Mouse (Mus musculus) MEL (cell line): ENCODE measurements around the gene Abcb9. TPM values are rescaled to one million over a fixed set of nuclear protein-coding genes. Genes with fewer than 3 reads are reported as not detected.

Source experiments
- DNase-seq: peaks from one replicate; pipeline ENCODE4 v3.0.0; 2011; ENCODE audit warnings: low read depth, low spot score
- H3K27ac ChIP-seq: 2 replicates; pipeline ENCODE4 v1.5.1; 2012; ENCODE audit warnings: low read depth, mild to moderate bottlenecking, control low read depth, low read length, moderate library complexity; ENCODE audit not compliant: control insufficient read depth
- H3K27me3 ChIP-seq, 2 experiments: fragments of 150-350 bp in 1 of 2; sonication (generic) in 1 of 2; 2 replicates each; pipeline ENCODE4 v1.6.1; 2012; ENCODE audit warnings: low read length in 2 of 2, mild to moderate bottlenecking in 2 of 2, improper control_type of control experiment in 1 of 2, moderate library complexity in 1 of 2; ENCODE audit not compliant: insufficient read depth in 2 of 2, control insufficient read depth in 1 of 2
- H3K36me3 ChIP-seq, 2 experiments: 2 replicates each; pipeline ENCODE4 v1.6.1; 2012 to 2014; ENCODE audit warnings: low read length in 2 of 2, improper control_type of control experiment in 1 of 2, inconsistent platforms in 1 of 2, mild to moderate bottlenecking in 1 of 2; ENCODE audit not compliant: insufficient read depth in 2 of 2, control insufficient read depth in 1 of 2
- H3K4me1 ChIP-seq, 2 experiments: fragments of 150-350 bp in 1 of 2; sonication (generic) in 1 of 2; 2 replicates each; pipeline ENCODE4 v1.6.1; 2012; ENCODE audit warnings: low read length in 2 of 2, improper control_type of control experiment in 1 of 2, mild to moderate bottlenecking in 1 of 2; ENCODE audit not compliant: insufficient read depth in 2 of 2, control insufficient read depth in 1 of 2
- H3K4me3 ChIP-seq, 2 experiments: fragments of 150-350 bp in 1 of 2; sonication (generic) in 1 of 2; 2 replicates each; pipeline ENCODE4 v1.5.1; 2012; ENCODE audit warnings: low read depth in 2 of 2, low read length in 2 of 2, mild to moderate bottlenecking in 2 of 2, moderate library complexity in 2 of 2, control low read depth in 1 of 2, improper control_type of control experiment in 1 of 2; ENCODE audit not compliant: control insufficient read depth in 1 of 2, insufficient read depth in 1 of 2
- H3K79me2 ChIP-seq: 2 replicates; pipeline ENCODE4 v1.6.1; 2012; ENCODE audit warnings: mild to moderate bottlenecking, low read length, moderate library complexity; ENCODE audit not compliant: control insufficient read depth, poor library complexity, insufficient read depth
- H3K9ac ChIP-seq: 2 replicates; pipeline ENCODE4 v1.6.1; 2012; ENCODE audit warnings: low read depth, mild to moderate bottlenecking, control low read depth, low read length, moderate library complexity; ENCODE audit not compliant: control insufficient read depth, poor library complexity, severe bottlenecking
- H3K9me3 ChIP-seq: fragments of 150-350 bp; sonication (generic); replicated peaks from 2 replicates; pipeline ENCODE4 v1.6.1; 2012; ENCODE audit warnings: mild to moderate bottlenecking, low read length, improper control_type of control experiment, moderate library complexity; ENCODE audit not compliant: insufficient read depth
- BHLHE40 ChIP-seq: IDR thresholded peaks from 2 replicates; pipeline ENCODE4 v1.6.1; 2012; ENCODE audit warnings: low read depth, mild to moderate bottlenecking, inconsistent platforms, low read length, improper control_type of control experiment, borderline replicate concordance
- CHD1 ChIP-seq: IDR thresholded peaks from 2 replicates; pipeline ENCODE4 v1.6.1; 2012; ENCODE audit warnings: low read depth, mild to moderate bottlenecking, inconsistent platforms, low read length, improper control_type of control experiment
- CHD2 ChIP-seq: IDR thresholded peaks from 2 replicates; pipeline ENCODE4 v1.6.1; 2011; ENCODE audit warnings: low read length, improper control_type of control experiment
- CTCF ChIP-seq, 3 experiments: IDR thresholded peaks in 2 of 3; conservative IDR thresholded peaks in 1 of 3; 2 replicates each; pipeline ENCODE4 v1.5.1; 2011 to 2012; ENCODE audit warnings: low read length in 3 of 3, low read depth in 2 of 3, mild to moderate bottlenecking in 2 of 3, improper control_type of control experiment in 1 of 3, inconsistent platforms in 1 of 3, mixed read lengths in 1 of 3, moderate library complexity in 1 of 3; ENCODE audit not compliant: control insufficient read depth in 1 of 3, insufficient read depth in 1 of 3, poor library complexity in 1 of 3, severe bottlenecking in 1 of 3
- E2F4 ChIP-seq: IDR thresholded peaks from 2 replicates; pipeline ENCODE4 v1.6.1; 2011; ENCODE audit warnings: low read depth, low read length, improper control_type of control experiment, borderline replicate concordance
- ELF1 ChIP-seq: IDR thresholded peaks from 2 replicates; pipeline ENCODE4 v1.6.1; 2014; ENCODE audit warnings: low read depth, mild to moderate bottlenecking, inconsistent platforms, low read length, improper control_type of control experiment, moderate library complexity
- EP300 ChIP-seq, 2 experiments: IDR thresholded peaks; 2 replicates each; pipeline ENCODE4 v1.6.1; 2011; ENCODE audit warnings: improper control_type of control experiment in 2 of 2, low read length in 2 of 2, low read depth in 1 of 2, mild to moderate bottlenecking in 1 of 2
- ETS1 ChIP-seq: IDR thresholded peaks from 2 replicates; pipeline ENCODE4 v1.6.1; 2012; ENCODE audit warnings: low read depth, mild to moderate bottlenecking, inconsistent platforms, low read length, improper control_type of control experiment, moderate library complexity
- GABPA ChIP-seq: IDR thresholded peaks from 2 replicates; pipeline ENCODE4 v1.6.1; 2012; ENCODE audit warnings: low read depth, mild to moderate bottlenecking, inconsistent platforms, low read length, improper control_type of control experiment, moderate library complexity
- GATA1 ChIP-seq: IDR thresholded peaks from 2 replicates; pipeline ENCODE4 v1.6.1; 2011; ENCODE audit warnings: low read depth, low read length, improper control_type of control experiment
- HCFC1 ChIP-seq: IDR thresholded peaks from 2 replicates; pipeline ENCODE4 v1.6.1; 2012; ENCODE audit warnings: low read depth, mild to moderate bottlenecking, inconsistent platforms, low read length, improper control_type of control experiment, moderate library complexity
- JUND ChIP-seq: IDR thresholded peaks from 2 replicates; pipeline ENCODE4 v1.6.1; 2011; ENCODE audit warnings: low read depth, mild to moderate bottlenecking, improper control_type of control experiment, low read length
- KAT2A ChIP-seq: conservative IDR thresholded peaks from 2 replicates; pipeline ENCODE4 v1.6.1; 2012; ENCODE audit warnings: low read depth, low read length, improper control_type of control experiment, inconsistent platforms
- MAFK ChIP-seq: IDR thresholded peaks from 2 replicates; pipeline ENCODE4 v1.6.1; 2011; ENCODE audit warnings: low read depth, mild to moderate bottlenecking, low read length, improper control_type of control experiment, borderline replicate concordance
- MAX ChIP-seq: IDR thresholded peaks from 2 replicates; pipeline ENCODE4 v1.6.1; 2011; ENCODE audit warnings: low read length, improper control_type of control experiment
- MEF2A ChIP-seq: IDR thresholded peaks from 2 replicates; pipeline ENCODE4 v1.6.1; 2014; ENCODE audit warnings: low read depth, mild to moderate bottlenecking, inconsistent platforms, low read length, improper control_type of control experiment; ENCODE audit not compliant: poor library complexity, insufficient replicate concordance, severe bottlenecking; ENCODE audit errors: extremely low read depth
- MXI1 ChIP-seq: IDR thresholded peaks from 2 replicates; pipeline ENCODE4 v1.6.1; 2011; ENCODE audit warnings: mild to moderate bottlenecking, low read depth, low read length, improper control_type of control experiment
- MYB ChIP-seq: IDR thresholded peaks from 2 replicates; pipeline ENCODE4 v1.6.1; 2011; ENCODE audit warnings: mild to moderate bottlenecking, low read depth, low read length, improper control_type of control experiment
- MYC ChIP-seq: IDR thresholded peaks from 2 replicates; pipeline ENCODE4 v1.6.1; 2011; ENCODE audit warnings: low read depth, mild to moderate bottlenecking, low read length, improper control_type of control experiment, moderate library complexity
- NELFE ChIP-seq: IDR thresholded peaks from 2 replicates; pipeline ENCODE4 v1.6.1; 2011; ENCODE audit warnings: low read depth, low read length, improper control_type of control experiment
- NRF1 ChIP-seq: IDR thresholded peaks from 2 replicates; pipeline ENCODE4 v1.6.1; 2014; ENCODE audit warnings: low read depth, mild to moderate bottlenecking, inconsistent platforms, low read length, improper control_type of control experiment, moderate library complexity; ENCODE audit not compliant: poor library complexity, insufficient read depth, severe bottlenecking
- POLR2A ChIP-seq, 2 experiments: IDR thresholded peaks; 2 replicates each; pipeline ENCODE4 v1.6.1; 2011 to 2012; ENCODE audit warnings: low read length in 2 of 2, mild to moderate bottlenecking in 2 of 2, control low read depth in 1 of 2, improper control_type of control experiment in 1 of 2, low read depth in 1 of 2, moderate library complexity in 1 of 2; ENCODE audit not compliant: control insufficient read depth in 1 of 2, insufficient read depth in 1 of 2, poor library complexity in 1 of 2
- POLR2AphosphoS2 ChIP-seq: IDR thresholded peaks from 2 replicates; pipeline ENCODE4 v1.6.1; 2011; ENCODE audit warnings: low read length, improper control_type of control experiment
- POLR2AphosphoS5 ChIP-seq: IDR thresholded peaks from 2 replicates; pipeline ENCODE4 v1.6.1; 2012; ENCODE audit warnings: low read depth, borderline replicate concordance, mild to moderate bottlenecking, inconsistent platforms, low read length, moderate library complexity, mixed read lengths
- RAD21 ChIP-seq: IDR thresholded peaks from 2 replicates; pipeline ENCODE4 v1.6.1; 2011; ENCODE audit warnings: mild to moderate bottlenecking, low read depth, low read length, improper control_type of control experiment
- RCOR1 ChIP-seq: IDR thresholded peaks from 2 replicates; pipeline ENCODE4 v1.6.1; 2012; ENCODE audit warnings: low read depth, mild to moderate bottlenecking, inconsistent platforms, low read length, improper control_type of control experiment
- SMC3 ChIP-seq: IDR thresholded peaks from 2 replicates; pipeline ENCODE4 v1.6.1; 2011; ENCODE audit warnings: low read depth, low read length, improper control_type of control experiment
- TBP ChIP-seq: IDR thresholded peaks from 2 replicates; pipeline ENCODE4 v1.8.0; 2011; ENCODE audit warnings: low read depth, low read length, improper control_type of control experiment
- TCF12 ChIP-seq: IDR thresholded peaks from 2 replicates; pipeline ENCODE4 v1.6.1; 2014; ENCODE audit warnings: low read depth, mild to moderate bottlenecking, inconsistent platforms, low read length, improper control_type of control experiment, moderate library complexity
- UBTF ChIP-seq: IDR thresholded peaks from 2 replicates; pipeline ENCODE4 v1.6.1; 2012; ENCODE audit warnings: low read depth, mild to moderate bottlenecking, inconsistent platforms, low read length, improper control_type of control experiment, moderate library complexity, borderline replicate concordance; ENCODE audit not compliant: insufficient read depth
- USF1 ChIP-seq: IDR thresholded peaks from 2 replicates; pipeline ENCODE4 v1.6.1; 2014; ENCODE audit warnings: low read depth, mild to moderate bottlenecking, inconsistent platforms, low read length, improper control_type of control experiment, moderate library complexity
- USF2 ChIP-seq, 2 experiments: IDR thresholded peaks; 2 replicates each; pipeline ENCODE4 v1.6.1; 2011 to 2012; ENCODE audit warnings: improper control_type of control experiment in 2 of 2, low read length in 2 of 2, borderline replicate concordance in 1 of 2, inconsistent platforms in 1 of 2, low read depth in 1 of 2, mild to moderate bottlenecking in 1 of 2; ENCODE audit not compliant: insufficient read depth in 1 of 2
- ZC3H11A ChIP-seq: IDR thresholded peaks from 2 replicates; pipeline ENCODE4 v1.6.1; 2012; ENCODE audit warnings: low read depth, mild to moderate bottlenecking, inconsistent platforms, low read length, improper control_type of control experiment
- ZKSCAN1 ChIP-seq: IDR thresholded peaks from 2 replicates; pipeline ENCODE4 v1.6.1; 2012; ENCODE audit warnings: low read depth, mild to moderate bottlenecking, inconsistent platforms, low read length, improper control_type of control experiment, moderate library complexity
- ZMIZ1 ChIP-seq: IDR thresholded peaks from 2 replicates; pipeline ENCODE4 v1.6.1; 2012; ENCODE audit warnings: low read depth, mild to moderate bottlenecking, inconsistent platforms, low read length, improper control_type of control experiment, moderate library complexity
- polyA plus RNA-seq, 2 experiments: library from polyadenylated mRNA; stranded (reverse) in 1 of 2; unstranded in 1 of 2; fragments of >175 nt in 1 of 2; fragments of >200 nt in 1 of 2; gene quantifications; 2 replicates each; pipeline versions ENCODE4 v1.2.1 to v1.2.4; 2012; ENCODE audit warnings: low replicate concordance in 2 of 2, low read depth in 1 of 2; ENCODE audit not compliant: insufficient read length in 2 of 2, insufficient read depth in 1 of 2, missing spikeins in 1 of 2
- total RNA-seq: library from RNA; depleted of rRNA; stranded (reverse); fragments of 300-350 nt; gene quantifications from 2 replicates; pipeline ENCODE4 v1.2.3, GENCODE M21; 2012

The Abcb9 gene
- total and polyA plus RNA-seq, 3 experiments: 2.4 to 8.1 TPM; not detected in 1

DNA sequence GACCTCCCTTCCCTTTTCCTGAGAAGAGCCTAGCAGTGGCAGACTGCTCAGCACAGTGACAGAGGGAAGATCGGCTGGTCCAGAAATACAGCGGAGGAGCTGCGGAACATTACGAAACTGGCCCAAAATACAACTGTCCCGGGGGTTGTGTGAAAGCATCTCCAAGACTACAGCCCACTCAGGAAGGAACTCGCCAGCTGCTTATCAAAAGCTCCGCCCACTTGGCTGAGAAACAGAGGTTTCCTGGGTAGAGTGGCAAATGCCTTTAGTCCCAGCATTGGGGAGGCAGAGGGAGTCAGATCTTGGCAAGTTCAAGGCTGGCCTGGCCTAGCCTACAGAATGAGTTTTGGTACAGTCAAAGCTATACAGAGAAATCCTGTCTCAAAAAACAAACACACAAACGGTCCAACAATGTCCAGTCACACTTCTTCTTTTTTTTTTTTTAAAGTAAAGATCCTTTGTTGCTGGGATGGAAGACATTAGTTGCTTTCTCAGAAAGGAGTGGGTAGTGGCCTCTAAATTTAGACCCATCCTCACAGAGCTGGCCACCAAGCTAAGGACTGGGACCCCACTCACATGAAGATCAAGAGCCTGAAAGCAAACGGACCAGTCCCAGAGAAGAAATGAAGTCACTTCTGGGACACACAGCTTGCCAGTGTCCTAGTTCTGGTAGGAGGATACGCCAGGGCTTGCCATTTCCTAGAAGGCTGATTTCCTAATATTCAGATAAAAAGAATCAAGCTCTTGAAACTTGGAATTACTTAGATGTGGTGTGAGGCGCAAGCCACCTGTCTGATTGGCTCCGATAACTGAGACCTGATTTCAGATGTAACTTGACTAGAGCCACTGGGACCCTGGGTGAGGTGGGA, 76.0 kb downstream of the Abcb9 start:
- peaks cover 5 to 52% of the 10 kb centered on the region in 2 experiments for H3K36me3 ChIP-seq
- peaks cover 84% of the 10 kb centered on the region for H3K79me2 ChIP-seq
- no peaks in the 10 kb centered on the region for H3K9me3 ChIP-seq
- peak overlapping the region; percentile 50 for H3K9ac ChIP-seq
- H3K27me3 ChIP-seq: no peaks in the 10 kb centered on the region
- H3K4me1 ChIP-seq: peaks cover 29 to 64% of the 10 kb centered on the region in 2 experiments
- H3K27ac ChIP-seq: peak overlapping the region; percentile 66
- H3K4me3 ChIP-seq: peak overlapping the region; percentile 28 to 34
- peak; percentile 94 for DNase-seq
- TF ChIP-seq MXI1: peak; percentile 66
- TF ChIP-seq ZKSCAN1: no peak
- TF ChIP-seq MEF2A: peak; percentile 64; the same call in 1 of the 2 replicates
- no peak for TF ChIP-seq GABPA
- no peak for TF ChIP-seq CTCF (IDR thresholded peaks at IDR 0.05 in 2 of 3, conservative IDR thresholded peaks at IDR 0.05 in 1 of 3; ENCODE audit: control insufficient read depth in 1 of 3, insufficient read depth in 1 of 3, low read depth in 2 of 3, low read length in 3 of 3, poor library complexity in 1 of 3, severe bottlenecking in 1 of 3)
- TF ChIP-seq EP300 (IDR thresholded peaks at IDR 0.05; ENCODE audit: low read depth in 1 of 2, low read length in 2 of 2): peak; percentile 82 to 83
- peak; percentile 88 for TF ChIP-seq TCF12
- TF ChIP-seq ELF1: 0 out of 2 replicates have a peak, but pooled peaks have one; percentile 65
- TF ChIP-seq RCOR1: peak; percentile 70
- TF ChIP-seq BHLHE40: no peak
- TF ChIP-seq SMC3: no peak
- peak; percentile 80 for TF ChIP-seq GATA1
- no peak for TF ChIP-seq ZMIZ1
- peak; percentile 68; the same call in 1 of the 2 replicates for TF ChIP-seq TBP
- TF ChIP-seq CHD2: no peak
- no peak for TF ChIP-seq JUND
- TF ChIP-seq POLR2A (IDR thresholded peaks at IDR 0.05; ENCODE audit: control insufficient read depth in 1 of 2, insufficient read depth in 1 of 2, low read depth in 1 of 2, low read length in 2 of 2, poor library complexity in 1 of 2): no peak
- TF ChIP-seq MAX: no peak
- no peak for TF ChIP-seq USF2 (IDR thresholded peaks at IDR 0.05; ENCODE audit: borderline replicate concordance in 1 of 2, insufficient read depth in 1 of 2, low read depth in 1 of 2, low read length in 2 of 2)
- TF ChIP-seq UBTF: no peak
- TF ChIP-seq RAD21: no peak
- no peak for TF ChIP-seq NRF1
- TF ChIP-seq MAFK: peak; percentile 37; the same call in 1 of the 2 replicates
- no peak for TF ChIP-seq E2F4
- no peak for TF ChIP-seq ZC3H11A
- peak; percentile 90 for TF ChIP-seq ETS1
- TF ChIP-seq HCFC1: 0 out of 2 replicates have a peak, but pooled peaks have one; percentile 33
- 0 out of 2 replicates have a peak, but pooled peaks have one; percentile 14 for TF ChIP-seq MYB
- TF ChIP-seq KAT2A: no peak; the same call in 1 of the 2 replicates
- TF ChIP-seq NELFE: no peak
- no peak for TF ChIP-seq CHD1
- TF ChIP-seq POLR2AphosphoS2: no peak
- TF ChIP-seq USF1: no peak
- no peak for TF ChIP-seq POLR2AphosphoS5
- 0 out of 2 replicates have a peak, but pooled peaks have one; percentile 18 for TF ChIP-seq MYC
